Mouse (Mus musculus): Measurements from ENCODE around the gene Tmed11. TPM values are rescaled to one million over a fixed set of nuclear protein-coding genes. Genes with fewer than 3 reads are reported as not detected.

The Tmed11 gene
- polyA plus RNA-seq, 1 experiment from 2014 or later = not detected

DNA sequence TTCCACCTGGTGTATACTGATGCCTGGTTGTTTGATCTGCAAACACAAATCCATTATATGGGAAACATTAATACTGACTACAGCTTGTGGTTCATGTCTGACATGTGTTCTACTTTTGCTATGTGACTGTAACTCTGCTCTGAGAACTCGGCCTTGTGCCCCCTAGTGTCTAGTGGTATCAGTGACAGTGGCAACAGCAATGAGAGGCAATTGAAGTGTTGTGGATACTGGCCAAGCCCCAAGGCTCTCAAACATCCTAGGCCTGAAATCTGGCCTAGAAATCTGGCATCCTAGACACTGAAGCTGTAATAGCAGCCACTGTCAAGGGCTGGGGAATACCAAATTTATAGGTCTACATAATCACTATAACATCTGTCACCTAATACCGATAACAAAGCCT is 51.3 kb downstream of the Tmed11 start:
- Histone ChIP-seq H3K4me3 (no peak overlapping the region), H3K27me3 (no peaks in the 10 kb centered on the region), H3K9ac (no peak overlapping the region), H3K27ac (no peak overlapping the region), H3K4me1 (no peaks in the 10 kb centered on the region), H3K9me3 (no peaks in the 10 kb centered on the region), H3K36me3 (no peaks in the 10 kb centered on the region), H3K4me2 (replicated peaks) (no peak overlapping the region)
- no peak for ATAC-seq (ENCODE audit: insufficient number of reproducible peaks, insufficient read depth, low FRiP score, low TSS enrichment)
- 62% methylated on average over 2 of the region's 2 CpGs for WGBS

GRCm38 (mm10) chr5:108742596-108742995 is 52.6 kb downstream of the Tmed11 start:
- Histone ChIP-seq H3K4me1 (no peaks in the 10 kb centered on the region), H3K9ac (no peak overlapping the region), H3K4me2 (replicated peaks) (no peak overlapping the region), H3K36me3 (no peaks in the 10 kb centered on the region), H3K27ac (no peak overlapping the region), H3K27me3 (no peaks in the 10 kb centered on the region), H3K9me3 (no peaks in the 10 kb centered on the region), H3K4me3 (no peak overlapping the region)
- 86% methylated on average over 2 of the region's 2 CpGs for WGBS
- no peak for ATAC-seq (ENCODE audit: insufficient number of reproducible peaks, insufficient read depth, low FRiP score, low TSS enrichment)

GRCm38 (mm10) chr5:108741844-108742243 is 53.3 kb downstream of the Tmed11 start:
- Histone ChIP-seq H3K27me3 (no peaks in the 10 kb centered on the region), H3K27ac (no peak overlapping the region), H3K9me3 (no peaks in the 10 kb centered on the region), H3K36me3 (no peaks in the 10 kb centered on the region), H3K4me3 (no peak overlapping the region), H3K4me2 (replicated peaks) (no peak overlapping the region), H3K4me1 (no peaks in the 10 kb centered on the region), H3K9ac (no peak overlapping the region)
- 84% methylated on average over 2 of the region's 2 CpGs for WGBS
- no peak for ATAC-seq (ENCODE audit: insufficient number of reproducible peaks, insufficient read depth, low FRiP score, low TSS enrichment)

DNA sequence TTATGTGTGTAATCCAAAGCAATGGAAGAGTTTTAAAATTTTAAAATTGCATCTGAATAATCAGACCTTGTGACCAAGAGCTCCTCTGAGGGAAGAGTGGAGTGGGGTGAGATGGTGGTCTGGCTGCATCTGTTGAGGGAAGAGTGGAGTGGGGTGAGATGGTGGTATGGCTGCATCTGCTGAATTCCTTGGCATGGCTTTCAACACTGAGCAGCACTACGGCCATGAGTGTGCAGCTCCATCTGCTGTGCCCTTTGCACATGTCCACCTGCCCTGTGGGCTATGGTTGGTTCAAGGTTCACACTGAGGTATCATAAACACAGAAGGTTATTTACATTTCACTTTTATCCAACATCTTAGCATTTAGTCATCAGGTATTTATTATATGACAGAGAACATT is 67.7 kb downstream of the Tmed11 start:
- Histone ChIP-seq H3K27ac (no peak overlapping the region), H3K36me3 (no peaks in the 10 kb centered on the region), H3K4me2 (replicated peaks) (no peak overlapping the region), H3K4me3 (no peak overlapping the region), H3K4me1 (no peaks in the 10 kb centered on the region), H3K9me3 (no peaks in the 10 kb centered on the region), H3K9ac (no peak overlapping the region), H3K27me3 (no peaks in the 10 kb centered on the region)
- no peak for ATAC-seq (ENCODE audit: insufficient number of reproducible peaks, insufficient read depth, low FRiP score, low TSS enrichment)
- WGBS = 71% methylated on average over 1 of the region's 1 CpGs

Other genes with a start within 250 kb of the Tmed11 start
- gene Cplx1, start 245.3 kb downstream of the Tmed11 start, polyA plus RNA-seq (2016; fragmentation: Nextera tagmentation; extraction: Ambion mirVana) = 3.5 and 4.3 TPM in 2 replicates
- gene Gak, start 165.6 kb downstream of the Tmed11 start, polyA plus RNA-seq (2016; fragmentation: Nextera tagmentation; extraction: Ambion mirVana) = 53.5 and 55.2 TPM in 2 replicates
- gene Tmem175, start 165.6 kb downstream of the Tmed11 start, polyA plus RNA-seq (2016; fragmentation: Nextera tagmentation; extraction: Ambion mirVana) = 22.3 and 22.6 TPM in 2 replicates
- gene Idua, start 135.0 kb downstream of the Tmed11 start, polyA plus RNA-seq (2016; fragmentation: Nextera tagmentation; extraction: Ambion mirVana) = 13.4 and 14.5 TPM in 2 replicates
- 16.6 and 18.8 TPM in 2 replicates for gene Dgkq, start 125.7 kb downstream of the Tmed11 start, polyA plus RNA-seq (2016; fragmentation: Nextera tagmentation; extraction: Ambion mirVana)
- gene Slc26a1, start 119.8 kb downstream of the Tmed11 start, polyA plus RNA-seq (2016; fragmentation: Nextera tagmentation; extraction: Ambion mirVana) = 1.3 and 1.8 TPM in 2 replicates
- gene Fgfrl1, start 103.0 kb downstream of the Tmed11 start, polyA plus RNA-seq (2016; fragmentation: Nextera tagmentation; extraction: Ambion mirVana) = 45.4 and 46.8 TPM in 2 replicates
- 0.37 and 0.54 TPM in 2 replicates for gene Rnf212, start 20.4 kb downstream of the Tmed11 start, polyA plus RNA-seq (2016; fragmentation: Nextera tagmentation; extraction: Ambion mirVana)
- gene Vmn2r8, start 13.5 kb upstream of the Tmed11 start, polyA plus RNA-seq (2016; fragmentation: Nextera tagmentation; extraction: Ambion mirVana) = not detected in 2 replicates
- not detected in 2 replicates for gene Vmn2r9, start 57.2 kb upstream of the Tmed11 start, polyA plus RNA-seq (2016; fragmentation: Nextera tagmentation; extraction: Ambion mirVana)
- not detected in 2 replicates for gene Vmn2r10, start 211.2 kb upstream of the Tmed11 start, polyA plus RNA-seq (2016; fragmentation: Nextera tagmentation; extraction: Ambion mirVana)